Mouse (Mus musculus) lung, embryonic 14.5 days (tissue): ENCODE results near the gene Gm15155. TPM values are rescaled to one million over a fixed set of nuclear protein-coding genes. Genes with fewer than 3 reads are reported as not detected.

ENCODE experiments used
- ATAC-seq: fragments of 200-750 bp; cut with Nextera tagmentation; 2 replicates; pipeline ENCODE4 v1.8.0; 2017; ENCODE audit warnings: mild to moderate bottlenecking, moderate TSS enrichment, moderate library complexity; ENCODE audit not compliant: insufficient read depth
- DNase-seq: peaks from one replicate; pipeline ENCODE4 v3.0.0-alpha.2; 2015
- H3K27ac ChIP-seq: fragments of 300-500 bp; sonication (generic); 2 replicates; pipeline ENCODE4 v1.5.1; 2014; ENCODE audit warnings: low read depth, mild to moderate bottlenecking, moderate library complexity
- H3K27me3 ChIP-seq: fragments of 300-500 bp; sonication (generic); 2 replicates; pipeline ENCODE4 v1.6.1; 2014; ENCODE audit warnings: low read length, control low read depth; ENCODE audit not compliant: insufficient read depth
- H3K36me3 ChIP-seq: fragments of 300-500 bp; sonication (generic); 2 replicates; pipeline ENCODE4 v1.6.1; 2014; ENCODE audit warnings: control low read depth; ENCODE audit not compliant: insufficient read depth
- H3K4me1 ChIP-seq: fragments of 300-500 bp; sonication (generic); 2 replicates; pipeline ENCODE4 v1.6.1; 2014; ENCODE audit warnings: antibody characterized with exemption, control low read depth; ENCODE audit not compliant: insufficient read depth
- H3K4me2 ChIP-seq: fragments of 300-500 bp; sonication (generic); 2 replicates; pipeline ENCODE4 v1.6.1; 2014; ENCODE audit warnings: mild to moderate bottlenecking
- H3K4me3 ChIP-seq: fragments of 300-500 bp; sonication (generic); 2 replicates; pipeline ENCODE4 v1.5.1; 2014; ENCODE audit warnings: low read depth, low read length
- H3K9ac ChIP-seq: fragments of 300-500 bp; sonication (generic); 2 replicates; pipeline ENCODE4 v1.6.1; 2014
- H3K9me3 ChIP-seq: fragments of 300-500 bp; sonication (generic); 2 replicates; pipeline ENCODE4 v1.6.1; 2016; ENCODE audit warnings: low read depth, low read length, control low read depth
- CTCF ChIP-seq: IDR thresholded peaks from 2 replicates; pipeline ENCODE4 v1.5.1; 2016; ENCODE audit warnings: antibody characterized with exemption, low read depth
- WGBS: fragments of 180-500 bp; shearing (Covaris S2); extraction: QIAGEN DNeasy Blood & Tissue Kit; methylation state at CpG from one replicate; pipeline ENCODE4 v1.1.7; 2014; 5-methylcytosine and 5-hydroxymethylcytosine counted together
- polyA plus RNA-seq: library from polyadenylated mRNA; unstranded; fragments of >200 nt; fragmentation: Nextera tagmentation; extraction: Ambion mirVana; gene quantifications from 2 replicates; pipeline ENCODE4 v1.2.1, GENCODE M21; 2014

Gm15155 gene
- polyA plus RNA-seq, 1 experiment from 2014 or later: not detected

DNA sequence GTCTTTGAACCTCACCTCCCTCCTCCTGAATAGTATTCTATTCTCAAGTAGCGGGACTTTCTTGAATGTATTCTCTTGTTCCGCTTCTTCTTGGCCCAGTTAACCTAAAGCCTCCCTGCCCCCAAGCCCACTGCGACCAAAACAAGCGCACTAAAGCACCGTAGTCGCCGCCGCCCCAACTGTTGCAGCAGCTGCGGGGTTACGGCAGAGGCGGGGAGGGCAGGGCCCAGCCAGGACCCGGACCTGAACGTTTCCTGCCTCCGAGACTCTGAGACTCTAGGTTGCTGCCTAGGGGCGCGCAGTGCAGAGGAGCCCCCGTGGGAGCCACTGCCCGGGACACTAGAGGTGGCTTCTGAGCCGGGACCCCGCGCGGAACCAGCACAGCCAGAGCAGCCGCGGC lies 2.0 kb upstream of the Gm15155 start:
- Histone ChIP-seq H3K9ac (no peak overlapping the region), H3K4me2 (peak overlapping the region; percentile 78), H3K4me1 (no peaks in the 10 kb centered on the region), H3K36me3 (no peaks in the 10 kb centered on the region), H3K27me3 (peaks cover 36% of the 10 kb centered on the region), H3K27ac (no peak overlapping the region), H3K4me3 (peak overlapping the region; percentile 44), H3K9me3 (no peaks in the 10 kb centered on the region)
- ATAC-seq (no peak), DNase-seq (no peak)
- TF ChIP-seq CTCF: no peak
- 15% methylated on average over 24 of the region's 24 CpGs for WGBS

DNA sequence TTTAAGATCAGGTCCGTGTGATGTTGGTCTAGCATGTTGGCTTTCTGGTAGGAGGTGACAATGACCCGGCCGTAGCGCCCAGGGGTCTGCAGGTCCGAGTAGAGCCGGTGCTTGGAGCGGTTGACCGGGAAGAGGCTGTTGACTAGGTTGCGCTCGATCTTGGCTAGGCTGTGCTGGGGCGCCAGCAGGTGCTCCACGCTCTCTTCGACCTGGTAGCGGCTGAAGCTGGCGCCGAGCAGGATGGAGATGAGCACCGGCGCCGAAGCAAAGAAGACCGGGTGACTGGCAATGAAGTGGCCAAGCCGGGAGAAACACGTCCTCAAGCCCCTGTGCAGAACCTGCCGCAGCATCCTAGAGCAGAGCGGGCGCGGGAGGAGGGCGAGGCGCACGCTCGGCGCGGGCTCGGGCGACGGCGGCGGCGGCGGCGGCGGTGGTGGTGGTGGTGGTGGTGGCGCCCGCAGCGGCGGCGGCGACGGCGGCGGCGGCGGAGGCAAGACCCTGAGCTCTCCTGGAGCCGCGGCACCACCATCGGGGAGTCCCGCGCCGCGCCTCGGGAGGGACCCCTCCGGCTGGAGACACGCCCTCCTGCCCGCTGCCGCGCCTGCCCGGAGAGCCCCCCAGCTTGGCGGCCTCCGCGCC lies 1.5 kb upstream of the Gm15155 start:
- WGBS: 4% methylated on average over 22 of the region's 69 CpGs
- no peaks in the 10 kb centered on the region for H3K4me1 ChIP-seq
- peak; percentile 50; the same call in 1 of the 2 replicates for ATAC-seq
- no peak overlapping the region for H3K9ac ChIP-seq
- H3K36me3 ChIP-seq: no peaks in the 10 kb centered on the region
- no peak for TF ChIP-seq CTCF
- H3K9me3 ChIP-seq: no peaks in the 10 kb centered on the region
- peak; percentile 7 for DNase-seq
- peaks cover 36% of the 10 kb centered on the region for H3K27me3 ChIP-seq
- peak overlapping the region; percentile 44 for H3K4me3 ChIP-seq
- peak overlapping the region; percentile 78 for H3K4me2 ChIP-seq
- no peak overlapping the region for H3K27ac ChIP-seq

- Histone ChIP-seq H3K36me3 (no peaks in the 10 kb centered on the region), H3K27ac (no peak within 1 kb of the TSS), H3K9me3 (no peaks in the 10 kb centered on the region), H3K4me2 (peak within 1 kb of the TSS; percentile 78), H3K4me3 (peak within 1 kb of the TSS; percentile 44), H3K4me1 (no peaks in the 10 kb centered on the region), H3K9ac (no peak within 1 kb of the TSS), H3K27me3 (peaks cover 36% of the 10 kb centered on the region)
- ATAC-seq (peak; percentile 78), DNase-seq (peak; percentile 21)
- TF ChIP-seq CTCF: no peak
- WGBS: 9% methylated on average over 23 of the region's 34 CpGs
Measured at GRCm38 (mm10) chrX:155623701-155624281, 750 bp upstream of the Gm15155 start, which contains the start of gene Ptchd1. Gene Ptchd1 (minus strand): TSS chrX:155623814.

- Histone ChIP-seq H3K4me3 (peak overlapping the region; percentile 44; the same call in 1 of the 2 replicates), H3K9ac (no peak overlapping the region), H3K27me3 (peaks cover 36% of the 10 kb centered on the region), H3K36me3 (no peaks in the 10 kb centered on the region), H3K9me3 (no peaks in the 10 kb centered on the region), H3K4me2 (peak overlapping the region; percentile 78), H3K4me1 (no peaks in the 10 kb centered on the region), H3K27ac (no peak overlapping the region)
- DNase-seq (no peak), ATAC-seq (peak; percentile 28; the same call in 1 of the 2 replicates)
- no peak for TF ChIP-seq CTCF
- 6% methylated on average over 14 of the region's 15 CpGs for WGBS
Measured at GRCm38 (mm10) chrX:155624895-155625294, 354 bp downstream of the Gm15155 start.

DNA sequence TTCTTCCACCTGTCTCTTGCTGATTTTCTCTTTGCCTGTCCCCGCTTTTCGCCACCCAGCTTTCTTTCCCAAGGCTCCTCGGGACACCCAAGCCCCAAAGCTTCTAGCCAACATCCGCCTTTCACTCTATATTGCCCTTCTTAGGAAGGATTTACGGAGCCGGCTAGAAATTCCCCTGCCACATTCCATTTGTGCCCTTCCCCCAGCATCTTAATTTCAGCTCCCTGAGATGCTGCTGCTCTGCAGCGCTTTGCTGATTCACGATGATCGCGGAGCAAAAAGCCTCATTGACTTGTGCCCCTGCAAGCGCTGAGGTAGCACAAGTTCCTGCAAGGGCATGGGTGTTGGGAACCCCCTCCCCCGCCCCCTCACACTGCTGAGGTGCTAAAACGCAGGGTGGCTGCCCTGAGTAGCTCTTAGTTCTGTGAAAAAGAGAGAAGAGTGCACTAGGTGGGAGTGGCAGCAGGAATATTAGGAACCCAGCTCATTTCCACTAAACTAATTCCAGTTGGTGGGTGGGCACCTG lies 1.2 kb downstream of the Gm15155 start:
- no peaks in the 10 kb centered on the region for H3K4me1 ChIP-seq
- no peak for TF ChIP-seq CTCF
- WGBS: 8% methylated on average over 13 of the region's 13 CpGs
- H3K9me3 ChIP-seq: no peaks in the 10 kb centered on the region
- H3K4me3 ChIP-seq: no peak overlapping the region
- peak overlapping the region; percentile 26; the same call in 1 of the 2 replicates for H3K4me2 ChIP-seq
- H3K27me3 ChIP-seq: peaks cover 36% of the 10 kb centered on the region
- H3K27ac ChIP-seq: no peak overlapping the region
- no peaks in the 10 kb centered on the region for H3K36me3 ChIP-seq
- H3K9ac ChIP-seq: no peak overlapping the region
- ATAC-seq (no peak; the same call in 1 of the 2 replicates), DNase-seq (peak; percentile 55)

GRCm38 (mm10) chrX:155643975-155644374 lies 19.4 kb downstream of the Gm15155 start:
- H3K4me2 ChIP-seq: no peak overlapping the region
- H3K4me1 ChIP-seq: no peaks in the 10 kb centered on the region
- H3K9me3 ChIP-seq: no peaks in the 10 kb centered on the region
- 15% methylated on average over 1 of the region's 1 CpGs for WGBS
- ATAC-seq (no peak), DNase-seq (peak; percentile 55)
- TF ChIP-seq CTCF: peak; percentile 69
- H3K27me3 ChIP-seq: no peaks in the 10 kb centered on the region
- H3K9ac ChIP-seq: no peak overlapping the region
- no peaks in the 10 kb centered on the region for H3K36me3 ChIP-seq
- no peak overlapping the region for H3K27ac ChIP-seq
- H3K4me3 ChIP-seq: no peak overlapping the region

- Histone ChIP-seq H3K4me3 (no peak overlapping the region), H3K4me2 (no peak overlapping the region), H3K9me3 (no peaks in the 10 kb centered on the region), H3K27me3 (no peaks in the 10 kb centered on the region), H3K4me1 (no peaks in the 10 kb centered on the region), H3K27ac (no peak overlapping the region), H3K36me3 (no peaks in the 10 kb centered on the region), H3K9ac (no peak overlapping the region)
- no peak for TF ChIP-seq CTCF
- no peak for ATAC-seq
- WGBS: 84% methylated on average over 3 of the region's 3 CpGs
- DNase-seq: no peak
Measured at GRCm38 (mm10) chrX:155645975-155646374, 21.4 kb downstream of the Gm15155 start.
